Mouse (Mus musculus): Measurements from ENCODE around the gene Gtpbp8.

DNA sequence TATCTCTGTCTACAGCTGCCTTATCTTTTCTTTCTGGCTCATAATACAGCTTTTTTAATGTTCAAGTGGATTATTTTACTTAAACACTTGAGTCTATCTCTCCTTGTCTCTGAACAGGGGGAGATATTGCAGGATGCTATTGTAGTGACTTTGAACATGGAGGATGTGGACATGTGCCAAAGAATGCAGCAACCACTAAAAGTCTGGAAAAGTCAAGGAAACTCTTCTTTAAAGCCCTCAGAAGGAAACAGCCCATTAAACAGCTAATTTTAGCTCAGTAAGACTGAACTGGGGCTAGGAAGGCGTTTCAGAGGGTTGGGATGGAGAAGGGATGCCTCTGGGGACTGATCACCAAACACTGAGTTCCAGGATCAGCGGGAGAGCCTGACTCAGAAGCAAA is 23.5 kb downstream of the Gtpbp8 start:
- TF ChIP-seq CTCF (IDR thresholded peaks at IDR 0.05; ENCODE audit: low read depth) = no peak
- TF ChIP-seq EP300 (IDR thresholded peaks at IDR 0.05; ENCODE audit: low read depth) = no peak
